Mouse (Mus musculus) C2C12 (cell line): ENCODE data around the gene Faf1. TPM values are rescaled to one million over a fixed set of nuclear protein-coding genes. Genes with fewer than 3 reads are reported as not detected.

Source experiments
- H3K27me3 ChIP-seq: one replicate; pipeline ENCODE4 v1.6.1; 2011; ENCODE audit not compliant: control insufficient read depth, insufficient read depth, insufficient read length
- H3K36me3 ChIP-seq: one replicate; pipeline ENCODE4 v1.6.1; 2011; ENCODE audit not compliant: control insufficient read depth, insufficient read depth
- H3K4me3 ChIP-seq: one replicate; pipeline ENCODE4 v1.5.1; 2011; ENCODE audit warnings: mild to moderate bottlenecking, control low read depth; ENCODE audit not compliant: poor library complexity, insufficient read depth, severe bottlenecking
- H3K79me2 ChIP-seq: one replicate; pipeline ENCODE4 v1.6.1; 2011; ENCODE audit not compliant: control insufficient read depth, insufficient read depth
- H3K79me3 ChIP-seq: one replicate; pipeline ENCODE4 v1.6.1; 2011; ENCODE audit warnings: low read depth, control low read depth
- H3ac ChIP-seq: one replicate; pipeline ENCODE3; 2011; ENCODE audit warnings: low read depth; ENCODE audit not compliant: control insufficient read depth, insufficient read length
- CEBPB ChIP-seq: IDR thresholded peaks from one replicate; pipeline ENCODE4 v1.6.1; 2011; ENCODE audit warnings: low read depth, mild to moderate bottlenecking, control low read depth, moderate library complexity
- CTCF ChIP-seq: IDR thresholded peaks from one replicate; pipeline ENCODE4 v1.5.1; 2011; ENCODE audit not compliant: control insufficient read depth, insufficient read depth, insufficient read length
- FOSL1 ChIP-seq: IDR thresholded peaks from one replicate; pipeline ENCODE4 v1.8.0; 2011; ENCODE audit warnings: mild to moderate bottlenecking, low read length; ENCODE audit not compliant: poor library complexity, insufficient read depth, severe bottlenecking
- MAX ChIP-seq: IDR thresholded peaks from one replicate; pipeline ENCODE4 v1.6.1; 2011; ENCODE audit warnings: mild to moderate bottlenecking, control low read depth
- MYOD1 ChIP-seq: IDR thresholded peaks from one replicate; pipeline ENCODE4 v1.6.1; 2011; ENCODE audit warnings: low read depth; ENCODE audit not compliant: control insufficient read depth, insufficient read length
- MYOG ChIP-seq: IDR thresholded peaks from one replicate; pipeline ENCODE4 v1.6.1; 2011; ENCODE audit not compliant: control insufficient read depth, insufficient read length; ENCODE audit errors: extremely low read depth
- USF1 ChIP-seq: IDR thresholded peaks from one replicate; pipeline ENCODE4 v1.6.1; 2011; ENCODE audit warnings: low read depth, mild to moderate bottlenecking, control low read depth, moderate library complexity
- polyA plus RNA-seq: library from polyadenylated mRNA; unstranded; fragments of >200 nt; fragmentation: generic; extraction: Trizol; gene quantifications from one replicate; pipeline ENCODE4 v1.2.1, GENCODE M21; 2012; ENCODE audit warnings: missing spikeins

Faf1 gene
- polyA plus RNA-seq, 1 experiment, result 21.4 TPM

DNA sequence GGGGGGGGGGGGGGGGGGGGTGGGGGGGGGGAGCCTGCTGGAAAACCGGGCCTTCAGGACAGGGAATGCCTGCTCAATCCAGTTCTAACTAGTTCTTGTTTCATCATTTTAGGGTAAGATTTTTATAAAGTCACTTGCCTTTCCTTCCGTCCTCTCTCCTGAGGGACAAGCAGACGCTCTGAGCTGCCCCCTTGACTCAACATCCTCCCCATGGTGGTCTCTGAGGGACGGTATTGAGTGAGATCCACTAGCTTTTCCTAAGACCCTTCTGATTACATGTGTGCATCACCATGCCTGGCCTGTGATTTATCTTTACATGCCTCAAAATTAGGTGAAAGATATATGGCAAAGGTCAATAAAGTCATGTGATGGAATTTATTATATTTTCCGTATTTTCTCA lies 312.0 kb downstream of the Faf1 start:
- no peak overlapping the region for H3K4me3 ChIP-seq
- H3K36me3 ChIP-seq, result no peaks in the 10 kb centered on the region
- no peak overlapping the region for H3ac ChIP-seq
- no peaks in the 10 kb centered on the region for H3K79me2 ChIP-seq
- H3K79me3 ChIP-seq, result no peaks in the 10 kb centered on the region
- peaks cover 30% of the 10 kb centered on the region for H3K27me3 ChIP-seq
- TF ChIP-seq MYOD1 (no peak), CTCF (no peak), MAX (no peak), FOSL1 (no peak), CEBPB (no peak), USF1 (no peak), MYOG (no peak)

DNA sequence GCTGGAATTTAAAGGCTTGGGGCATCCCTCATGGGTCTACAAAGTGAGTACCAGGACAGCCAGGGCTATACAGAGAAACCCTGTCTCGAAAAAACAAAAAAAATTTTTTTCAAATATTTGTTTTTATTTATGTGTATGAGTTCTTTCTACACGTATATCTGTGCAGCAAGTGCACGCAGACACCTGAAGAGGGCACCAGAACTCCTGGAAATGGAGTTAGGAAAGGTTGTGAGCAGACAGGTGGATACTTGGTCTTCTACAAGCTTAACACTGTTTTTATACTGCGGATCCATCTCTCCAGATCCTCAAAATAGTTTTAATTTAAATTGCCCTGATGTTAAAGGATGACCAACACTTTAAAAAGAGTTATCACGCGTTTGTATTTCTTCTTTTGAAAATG lies 312.8 kb downstream of the Faf1 start:
- Histone ChIP-seq H3K79me3 (no peaks in the 10 kb centered on the region), H3K4me3 (no peak overlapping the region), H3K79me2 (no peaks in the 10 kb centered on the region), H3K36me3 (no peaks in the 10 kb centered on the region), H3ac (no peak overlapping the region), H3K27me3 (peaks cover 25% of the 10 kb centered on the region)
- no peak for TF ChIP-seq USF1
- TF ChIP-seq CTCF, result no peak

DNA sequence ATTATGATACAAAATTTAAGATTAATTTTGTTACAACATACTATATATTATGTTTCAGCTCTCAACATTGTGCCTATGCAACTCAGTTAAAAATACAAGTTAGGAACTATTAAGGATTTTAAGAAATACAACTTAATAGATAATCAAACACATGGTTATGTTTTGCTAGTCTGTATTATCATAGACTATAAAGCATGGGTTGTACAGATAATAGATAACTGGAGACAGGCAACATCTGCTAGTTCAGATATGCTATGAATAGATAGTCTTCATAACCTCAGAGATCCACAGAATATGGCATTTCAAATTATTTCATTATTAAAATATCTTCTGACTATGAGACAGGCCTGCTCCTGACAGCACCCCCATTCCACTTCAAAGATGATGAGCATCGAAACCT lies 329.7 kb downstream of the Faf1 start:
- Histone ChIP-seq H3K79me3 (no peaks in the 10 kb centered on the region), H3K4me3 (no peak overlapping the region), H3K27me3 (no peaks in the 10 kb centered on the region), H3K36me3 (no peaks in the 10 kb centered on the region), H3K79me2 (no peaks in the 10 kb centered on the region), H3ac (no peak overlapping the region)
- TF ChIP-seq CEBPB (no peak), FOSL1 (no peak), MYOD1 (no peak), MAX (no peak), USF1 (no peak), MYOG (no peak), CTCF (no peak)

Other genes with a start within 250 kb of the Faf1 start
- 26.9 TPM for gene Rnf11, start 191.9 kb upstream of the Faf1 start, polyA plus RNA-seq
- gene 4930522H14Rik, start 145.3 kb upstream of the Faf1 start, polyA plus RNA-seq, result not detected
- gene Cdkn2c, start 9.4 kb upstream of the Faf1 start, polyA plus RNA-seq, result 21.6 TPM